Mouse (Mus musculus): Measurements from ENCODE around the gene Capn2. TPM values are rescaled to one million over a fixed set of nuclear protein-coding genes. Genes with fewer than 3 reads are reported as not detected.

Capn2 gene
- polyA plus RNA-seq, 1 experiment from 2014 or later, result 281 TPM

- ATAC-seq (no peak), DNase-seq (ENCODE audit: low read depth, low spot score) (no peak)
- in situ Hi-C loops (cut with MboI; ENCODE audit: low pct_unique_long_range_greater_than_20kb), result loop anchor here (10.0 to 25.0 kb wide), 2 partner anchors 403 to 640 kb away; partner anchors contain the start of gene Srp9
- no peak for TF ChIP-seq CTCF (IDR thresholded peaks at IDR 0.05)
- CTCF ChIA-PET, result interaction anchor here (1.0 to 1.4 kb wide), 3 partner anchors 21 to 34 kb away, joined by 3 to 5 read pairs (median 3); no protein-coding TSS in a partner anchor
- POLR2A ChIA-PET, result interaction anchor here (0.7 to 1.7 kb wide), 2 partner anchors 10 to 12 kb away, joined by 3 to 7 read pairs; no protein-coding TSS in a partner anchor
- H3K27me3 ChIP-seq, result no peaks in the 10 kb centered on the region
Measured at GRCm38 (mm10) chr1:182527261-182527766, 9.9 kb upstream of the Capn2 start.

DNA sequence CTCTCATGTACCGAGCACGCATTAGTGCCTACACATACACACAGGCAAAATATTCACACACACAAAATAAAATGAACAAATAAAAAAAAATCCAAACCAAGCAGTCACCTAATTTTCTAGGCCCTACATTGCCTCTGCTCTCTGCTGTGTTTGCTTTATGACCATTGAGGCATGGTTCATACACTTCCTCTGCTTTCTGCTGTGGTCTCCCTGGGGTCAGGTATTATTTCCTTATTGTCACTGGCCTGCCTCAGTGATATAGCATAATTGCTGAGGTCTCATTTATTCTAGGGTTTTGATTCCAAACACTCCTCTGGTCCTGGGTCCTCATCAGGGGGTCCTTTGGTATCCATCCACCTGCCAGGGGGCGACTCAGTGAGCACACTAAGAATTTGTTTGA lies 8.2 kb upstream of the Capn2 start:
- DNase-seq (ENCODE audit: low read depth, low spot score) (no peak), ATAC-seq (no peak)

DNA sequence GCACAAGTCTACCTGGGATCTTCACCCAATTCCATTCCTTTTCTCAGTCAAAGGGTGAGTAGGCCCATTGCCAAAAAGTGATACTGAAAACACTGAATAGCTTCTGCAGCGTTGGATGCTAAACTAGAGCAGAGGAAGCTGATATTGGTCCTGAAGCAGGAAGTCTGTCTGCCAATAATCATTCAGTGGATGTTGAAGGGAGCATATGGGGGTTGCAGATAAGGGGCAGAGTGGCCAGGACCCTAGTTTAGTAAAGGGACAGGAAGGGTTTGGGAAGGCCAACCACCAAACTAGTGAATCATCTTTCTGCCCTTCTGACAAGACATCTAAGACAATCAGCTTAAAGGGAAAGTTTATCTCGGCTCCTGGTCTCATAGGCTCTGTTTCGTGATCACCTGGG lies 6.3 kb upstream of the Capn2 start:
- no peak for DNase-seq (ENCODE audit: low read depth, low spot score)
- ChIA-PET POLR2A (no interaction called here), CTCF (interaction anchor here (0.8 kb wide), 1 partner anchor 96 kb away, joined by 3 read pairs; no protein-coding TSS in a partner anchor)
- in situ Hi-C loops (cut with MboI; ENCODE audit: low pct_unique_long_range_greater_than_20kb), result loop anchor here (5.0 to 10.0 kb wide), 2 partner anchors 156 to 399 kb away; partner anchors contain the start of gene Srp9
- TF ChIP-seq CTCF (IDR thresholded peaks at IDR 0.05), result no peak
- no peak for ATAC-seq
- H3K27me3 ChIP-seq, result no peaks in the 10 kb centered on the region

More for the DNA sequence above, 8.2 kb upstream of the Capn2 start:
- H3K27me3 ChIP-seq, result no peaks in the 10 kb centered on the region
- no peak for TF ChIP-seq CTCF (IDR thresholded peaks at IDR 0.05)
- in situ Hi-C loops (cut with MboI; ENCODE audit: low pct_unique_long_range_greater_than_20kb), result loop anchor here (10.0 to 25.0 kb wide), 2 partner anchors 401 to 638 kb away; partner anchors contain the start of gene Srp9
- ChIA-PET CTCF (no interaction called here), POLR2A (no interaction called here)

- in situ Hi-C loops (cut with MboI; ENCODE audit: low pct_unique_long_range_greater_than_20kb), result loop anchor here (5.0 to 10.0 kb wide), 2 partner anchors 156 to 398 kb away; partner anchors contain the start of gene Srp9
- CTCF ChIA-PET, result no interaction called here
- POLR2A ChIA-PET, result no interaction called here
- DNase-seq (ENCODE audit: low read depth, low spot score), result no peak
- H3K27me3 ChIP-seq, result no peaks in the 10 kb centered on the region
- ATAC-seq, result no peak
- no peak for TF ChIP-seq CTCF (IDR thresholded peaks at IDR 0.05)
Measured at GRCm38 (mm10) chr1:182522961-182523360, 5.6 kb upstream of the Capn2 start.

- H3K27me3 ChIP-seq, result no peaks in the 10 kb centered on the region
- DNase-seq (ENCODE audit: low read depth, low spot score), result no peak
- CTCF ChIA-PET, result interaction anchor here (1.9 to 2.0 kb wide), 2 partner anchors 7 to 30 kb away, joined by 5 read pairs; no protein-coding TSS in a partner anchor
- POLR2A ChIA-PET, result no interaction called here
- ATAC-seq, result no peak
- TF ChIP-seq CTCF (IDR thresholded peaks at IDR 0.05), result no peak
- in situ Hi-C loops (cut with MboI; ENCODE audit: low pct_unique_long_range_greater_than_20kb), result loop anchor here (5.0 to 10.0 kb wide), 2 partner anchors 154 to 396 kb away; partner anchors contain the start of gene Srp9
Measured at GRCm38 (mm10) chr1:182520938-182521500, 3.6 kb upstream of the Capn2 start.

- ATAC-seq (peak; percentile 41), DNase-seq (ENCODE audit: low read depth, low spot score) (peak; percentile 93)
- CTCF ChIA-PET, result interaction anchor here (1.9 to 2.0 kb wide), 2 partner anchors 8 to 30 kb away, joined by 5 read pairs; no protein-coding TSS in a partner anchor
- no peaks in the 10 kb centered on the region for H3K27me3 ChIP-seq
- in situ Hi-C loops (cut with MboI; ENCODE audit: low pct_unique_long_range_greater_than_20kb), result loop anchor here (5.0 to 10.0 kb wide), 2 partner anchors 153 to 396 kb away; partner anchors contain the start of gene Srp9
- POLR2A ChIA-PET, result interaction anchor here (0.6 to 1.5 kb wide), 2 partner anchors 30 to 1310 kb away, joined by 3 to 4 read pairs; no protein-coding TSS in a partner anchor
- TF ChIP-seq CTCF (IDR thresholded peaks at IDR 0.05), result no peak
Measured at GRCm38 (mm10) chr1:182520091-182520937, 2.9 kb upstream of the Capn2 start.

GRCm38 (mm10) chr1:182519341-182519740 lies 1.9 kb upstream of the Capn2 start:
- no peak for DNase-seq (ENCODE audit: low read depth, low spot score)
- no peak for TF ChIP-seq CTCF (IDR thresholded peaks at IDR 0.05)
- ChIA-PET CTCF (interaction anchor here (0.7 to 2.0 kb wide), 4 partner anchors 9 to 39 kb away, joined by 3 to 6 read pairs (median 4); no protein-coding TSS in a partner anchor), POLR2A (interaction anchor here (1.1 to 1.5 kb wide), 2 partner anchors 9 to 29 kb away, joined by 3 to 4 read pairs; no protein-coding TSS in a partner anchor)
- ATAC-seq, result no peak
- in situ Hi-C loops (cut with MboI; ENCODE audit: low pct_unique_long_range_greater_than_20kb), result no loop called here
- H3K27me3 ChIP-seq, result no peaks in the 10 kb centered on the region

DNA sequence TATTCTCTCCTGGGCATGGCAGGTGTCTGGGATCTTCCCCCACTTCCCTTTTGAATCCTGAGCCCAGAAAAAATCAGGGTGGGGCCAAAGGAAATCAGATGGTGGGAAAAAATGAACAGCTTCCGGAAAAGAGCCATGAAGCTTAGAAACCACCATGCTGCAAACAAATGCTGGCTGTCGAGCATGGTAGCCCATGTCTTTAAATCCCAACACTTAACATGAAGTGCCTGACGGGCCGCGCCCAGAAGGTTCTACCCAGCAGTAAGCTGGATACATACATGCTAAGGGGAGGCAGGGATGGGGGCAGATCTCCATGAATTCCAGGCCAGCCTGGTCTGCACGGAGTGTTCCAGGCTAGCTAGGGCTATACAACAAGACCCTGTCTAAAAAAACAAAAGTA lies 1.4 kb upstream of the Capn2 start:
- ATAC-seq, result no peak
- ChIA-PET POLR2A (interaction anchor here (1.1 to 1.5 kb wide), 2 partner anchors 10 to 29 kb away, joined by 3 to 4 read pairs; no protein-coding TSS in a partner anchor), CTCF (interaction anchor here (0.7 to 2.0 kb wide), 4 partner anchors 10 to 39 kb away, joined by 3 to 6 read pairs (median 4); no protein-coding TSS in a partner anchor)
- in situ Hi-C loops (cut with MboI; ENCODE audit: low pct_unique_long_range_greater_than_20kb), result no loop called here
- H3K27me3 ChIP-seq, result no peaks in the 10 kb centered on the region
- no peak for TF ChIP-seq CTCF (IDR thresholded peaks at IDR 0.05)
- DNase-seq (ENCODE audit: low read depth, low spot score), result no peak

DNA sequence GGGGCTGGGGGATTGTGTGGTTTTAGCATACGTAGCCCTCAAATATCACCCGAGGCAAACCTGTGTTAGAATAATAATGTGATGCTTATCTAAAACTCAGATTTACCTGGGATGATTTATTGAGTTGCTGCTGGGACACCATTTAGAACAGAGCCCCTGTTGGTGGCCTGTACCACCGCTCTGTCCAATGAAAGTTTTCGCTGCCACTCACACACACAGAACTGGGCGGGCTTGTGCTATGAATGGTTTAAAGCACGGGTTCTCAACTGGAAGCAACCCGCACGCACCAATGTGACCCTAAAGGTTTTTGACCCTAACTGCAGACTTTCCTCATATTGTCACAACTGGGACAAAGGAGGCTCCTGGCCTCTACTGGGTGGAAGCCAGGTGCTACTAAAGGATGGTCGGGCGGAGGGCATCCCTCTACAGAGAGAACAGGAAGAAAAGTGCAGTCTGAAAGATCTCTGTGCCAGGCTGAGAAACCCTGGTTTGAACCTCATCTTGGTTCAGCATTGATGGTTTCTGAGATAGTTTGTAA lies 804 bp upstream of the Capn2 start:
- ATAC-seq, result no peak
- no peak for TF ChIP-seq CTCF (IDR thresholded peaks at IDR 0.05)
- ChIA-PET POLR2A (interaction anchor here (1.1 kb wide), 1 partner anchor 11 kb away, joined by 3 read pairs; no protein-coding TSS in a partner anchor), CTCF (interaction anchor here (0.7 to 2.0 kb wide), 3 partner anchors 27 to 35 kb away, joined by 3 to 6 read pairs (median 3); no protein-coding TSS in a partner anchor)
- no peak for DNase-seq (ENCODE audit: low read depth, low spot score)
- H3K27me3 ChIP-seq, result no peaks in the 10 kb centered on the region
- in situ Hi-C loops (cut with MboI; ENCODE audit: low pct_unique_long_range_greater_than_20kb), result no loop called here

DNA sequence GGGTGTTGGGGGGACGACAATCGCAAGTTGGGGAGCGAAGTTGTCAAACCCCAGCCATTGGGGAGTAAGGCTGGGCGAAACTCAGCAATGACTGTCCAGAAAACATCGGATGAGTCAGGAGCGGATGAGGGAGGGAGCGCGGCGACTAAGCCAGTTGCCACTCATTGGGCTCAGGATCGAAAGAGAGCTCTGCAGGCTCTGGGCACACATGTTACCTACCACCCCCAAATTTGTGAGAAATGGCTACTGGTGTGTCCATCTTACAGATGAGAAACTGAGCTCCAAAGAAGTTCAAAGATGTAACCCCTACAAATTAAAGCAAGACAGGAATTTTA lies 236 bp upstream of the Capn2 start:
- DNase-seq (ENCODE audit: low read depth, low spot score), result no peak
- POLR2A ChIA-PET, result interaction anchor here (1.4 to 2.7 kb wide), 2 partner anchors 11 to 28 kb away, joined by 3 to 8 read pairs; no protein-coding TSS in a partner anchor
- no peaks in the 10 kb centered on the region for H3K27me3 ChIP-seq
- TF ChIP-seq CTCF (IDR thresholded peaks at IDR 0.05), result no peak
- peak; percentile 1 for ATAC-seq
- in situ Hi-C loops (cut with MboI; ENCODE audit: low pct_unique_long_range_greater_than_20kb), result no loop called here
- CTCF ChIA-PET, result interaction anchor here (0.7 to 2.0 kb wide), 2 partner anchors 26 to 34 kb away, joined by 3 to 6 read pairs; no protein-coding TSS in a partner anchor
